3 mouse cellular contexts compared by ENCODE assay signal in the genomic region with DNA sequence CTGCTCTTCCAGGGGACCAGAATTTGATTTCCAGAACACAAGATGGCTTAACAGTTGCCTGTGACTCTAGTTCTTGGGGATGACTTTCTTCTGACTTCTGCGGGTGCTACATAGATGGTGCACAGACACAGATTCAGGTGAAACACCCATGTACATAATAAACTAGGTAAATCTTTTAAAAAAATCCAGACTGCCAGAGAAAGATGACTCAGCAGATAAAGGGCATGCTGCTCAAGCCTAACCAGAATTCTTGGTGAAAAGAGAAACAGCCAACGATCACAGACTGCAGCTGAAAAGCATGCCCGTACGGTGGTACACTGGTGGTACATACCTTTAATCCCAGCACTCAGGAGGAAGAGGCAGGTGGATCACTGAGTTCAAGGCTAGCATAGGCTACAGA.
A peak's percentile ranks its signal among the peaks of the same experiment; 100 is the strongest.
TF ChIP-seq lines count a peak whose summit lies in the region.

No protein-coding gene starts in this region.

TF ChIP-seq in CH12.LX, 34 proteins besides CTCF, POLR2A, EP300 and RAD21:
- TF ChIP-seq CHD2 (IDR thresholded peaks at IDR 0.05; ENCODE audit: low read length) (no peak), MAFK (IDR thresholded peaks at IDR 0.05; ENCODE audit: insufficient replicate concordance, low read length) (peak; percentile 79)

TF ChIP-seq in ES-E14, 5 proteins besides CTCF, POLR2A, EP300 and RAD21:
- TF ChIP-seq MAFK (IDR thresholded peaks at IDR 0.05; ENCODE audit: insufficient read depth, low read depth, low read length), result peak; percentile 70
- no peak for TF ChIP-seq ZC3H11A (IDR thresholded peaks at IDR 0.05; ENCODE audit: borderline replicate concordance, low read depth, low read length)
- no peak for TF ChIP-seq ZNF384 (IDR thresholded peaks at IDR 0.05; ENCODE audit: low read depth, low read length)
- TF ChIP-seq CHD2 (IDR thresholded peaks at IDR 0.05; ENCODE audit: low read depth, low read length), result no peak
- TF ChIP-seq HCFC1 (IDR thresholded peaks at IDR 0.05; ENCODE audit: borderline replicate concordance, insufficient read depth, low read length), result no peak

TF ChIP-seq in MEL, 35 proteins besides CTCF, POLR2A, EP300 and RAD21:
- TF ChIP-seq ZMIZ1 (IDR thresholded peaks at IDR 0.05; ENCODE audit: low read depth, low read length) (no peak), MAFK (IDR thresholded peaks at IDR 0.05; ENCODE audit: borderline replicate concordance, low read depth, low read length) (0 out of 2 replicates have a peak, but pooled peaks have one; percentile 18)
